Mouse (Mus musculus) liver, embryonic 18 days (tissue): ENCODE results near the gene Junb. TPM values are rescaled to one million over a fixed set of nuclear protein-coding genes. Genes with fewer than 3 reads are reported as not detected.

ENCODE experiments used
- polyA plus RNA-seq: library from polyadenylated mRNA; depleted of rRNA; stranded (reverse); fragments of >200 nt; gene quantifications from 2 replicates; pipeline ENCODE4 v1.2.3, GENCODE M21; 2012; rRNA removed

Gene Junb
- polyA plus RNA-seq, result 11.6 and 18.6 TPM in 2 replicates

GRCm38 (mm10) chr8:84978248-84978940 lies at the start of gene Junb:
Gene Junb (minus strand): TSS chr8:84978718.

GRCm38 (mm10) chr8:85026670-85027515 lies 48.4 kb upstream of the Junb start, which contains the start of gene Trir:
Gene Trir (plus strand): TSS chr8:85026823.

GRCm38 (mm10) chr8:85025098-85025932 lies 46.8 kb upstream of the Junb start, which contains the start of gene Asna1:
Gene Asna1 (minus strand): TSS chr8:85025281.

GRCm38 (mm10) chr8:85014431-85014830 lies 35.9 kb upstream of the Junb start, which contains the start of gene Best2:
Gene Best2 (minus strand): TSS chr8:85014531.

GRCm38 (mm10) chr8:84990349-84990748 lies 11.8 kb upstream of the Junb start, which contains the start of gene Hook2:
Gene Hook2 (plus strand): TSS chr8:84990603.

GRCm38 (mm10) chr8:84969241-84970134 lies 9.0 kb downstream of the Junb start, which contains the start of the genes Gm49661, Prdx2 and Rnaseh2a:
Gene Gm49661 (minus strand): TSS chr8:84969433.
Gene Prdx2 (plus strand): TSS chr8:84969587.
Gene Rnaseh2a (minus strand): TSS chr8:84969767.

GRCm38 (mm10) chr8:84946528-84947240 lies 31.8 kb downstream of the Junb start, which contains the start of gene Rtbdn:
Gene Rtbdn (plus strand): TSS chr8:84946991.

GRCm38 (mm10) chr8:84936962-84937546 lies 41.5 kb downstream of the Junb start, which contains the start of gene Mast1:
Gene Mast1 (minus strand): TSS chr8:84937359.

Other genes starting within 250 kb of the Junb start
- gene Nfix, start 178.4 kb downstream of the Junb start, polyA plus RNA-seq, result 1.3 and 1.7 TPM in 2 replicates
- gene Dand5, start 155.9 kb downstream of the Junb start, polyA plus RNA-seq, result 1.9 and 2.0 TPM in 2 replicates
- gene Gadd45gip1, start 147.2 kb downstream of the Junb start, polyA plus RNA-seq, result 25.2 and 27.4 TPM in 2 replicates
- gene Rad23a, start 138.1 kb downstream of the Junb start, polyA plus RNA-seq, result 108 and 113 TPM in 2 replicates
- 389 and 417 TPM in 2 replicates for gene Calr, start 131.8 kb downstream of the Junb start, polyA plus RNA-seq
- gene Farsa, start 121.7 kb downstream of the Junb start, polyA plus RNA-seq, result 37.4 and 40.3 TPM in 2 replicates
- gene Syce2, start 106.6 kb downstream of the Junb start, polyA plus RNA-seq, result 11.5 and 11.9 TPM in 2 replicates
- 84.3 and 97.5 TPM in 2 replicates for gene Gcdh, start 84.8 kb downstream of the Junb start, polyA plus RNA-seq
- gene Klf1, start 76.8 kb downstream of the Junb start, polyA plus RNA-seq, result 82.0 and 97.2 TPM in 2 replicates
- gene Dnase2a, start 70.2 kb downstream of the Junb start, polyA plus RNA-seq, result 12.9 and 13.0 TPM in 2 replicates
- 0.07 and 0.08 TPM in 2 replicates for gene Mast1, start 41.4 kb downstream of the Junb start, polyA plus RNA-seq
- not detected in 2 replicates for gene Rtbdn, start 31.7 kb downstream of the Junb start, polyA plus RNA-seq
- 0.58 TPM in 1 of 2 replicates, not detected in the other for gene Gm49661, start 9.3 kb downstream of the Junb start, polyA plus RNA-seq
- gene Prdx2, start 9.1 kb downstream of the Junb start, polyA plus RNA-seq, result 467 and 538 TPM in 2 replicates
- gene Rnaseh2a, start 9.0 kb downstream of the Junb start, polyA plus RNA-seq, result 37.4 and 40.1 TPM in 2 replicates
- gene Hook2, start 11.9 kb upstream of the Junb start, polyA plus RNA-seq, result 10.3 and 12.2 TPM in 2 replicates
- not detected in 2 replicates for gene Best2, start 35.8 kb upstream of the Junb start, polyA plus RNA-seq
- gene Asna1, start 46.6 kb upstream of the Junb start, polyA plus RNA-seq, result 63.3 and 64.0 TPM in 2 replicates
- 83.5 and 105 TPM in 2 replicates for gene Trir, start 48.1 kb upstream of the Junb start, polyA plus RNA-seq
- 18.0 and 21.4 TPM in 2 replicates for gene Tnpo2, start 58.2 kb upstream of the Junb start, polyA plus RNA-seq
- gene Fbxw9, start 81.3 kb upstream of the Junb start, polyA plus RNA-seq, result 11.8 and 12.7 TPM in 2 replicates
- gene Gm5741, start 89.3 kb upstream of the Junb start, polyA plus RNA-seq, result 0.26 TPM in 1 of 2 replicates, not detected in the other
- 17.8 and 18.4 TPM in 2 replicates for gene Dhps, start 93.0 kb upstream of the Junb start, polyA plus RNA-seq
- 39.8 and 41.3 TPM in 2 replicates for gene Wdr83os, start 102.0 kb upstream of the Junb start, polyA plus RNA-seq
- 22.9 and 26.2 TPM in 2 replicates for gene Wdr83, start 102.6 kb upstream of the Junb start, polyA plus RNA-seq
- 41.9 and 48.3 TPM in 2 replicates for gene Man2b1, start 104.6 kb upstream of the Junb start, polyA plus RNA-seq
- 4.4 and 5.3 TPM in 2 replicates for gene Zfp791, start 144.4 kb upstream of the Junb start, polyA plus RNA-seq
- not detected in 2 replicates for gene Cks1brt, start 173.2 kb upstream of the Junb start, polyA plus RNA-seq
- gene Olfr371, start 247.3 kb upstream of the Junb start, polyA plus RNA-seq, result not detected in 2 replicates